Mouse (Mus musculus) lung, postnatal 4 days (tissue): ENCODE data around the gene Upf3b.

Experiments used
- DNase-seq, 2 experiments: peaks; one replicate each; pipeline ENCODE4 v3.0.0; 2021

Upf3b gene

GRCm38 (mm10) chrX:37076651-37077050 lies 33.5 kb downstream of the Upf3b start:
- DNase-seq = no peak

- peak; percentile 37 to 70 for DNase-seq
Measured at GRCm38 (mm10) chrX:37074262-37074892, 35.7 kb downstream of the Upf3b start.

- DNase-seq = no peak
Measured at GRCm38 (mm10) chrX:37068766-37069165, 41.4 kb downstream of the Upf3b start.

GRCm38 (mm10) chrX:37067299-37067698 lies 42.8 kb downstream of the Upf3b start:
- DNase-seq = no peak

- no peak for DNase-seq
Measured at GRCm38 (mm10) chrX:37063902-37064301, 46.2 kb downstream of the Upf3b start.

- DNase-seq = peak in 1 of 2 experiments; percentile 24
Measured at GRCm38 (mm10) chrX:37048890-37049823, 61.0 kb downstream of the Upf3b start.

- DNase-seq = peak in 1 of 2 experiments; percentile 18
Measured at GRCm38 (mm10) chrX:37048066-37048889, 61.8 kb downstream of the Upf3b start, which contains the start of gene Sowahd. Sowahd (plus strand) TSS chrX:37048845.

- DNase-seq = peak; percentile 31 to 58
Measured at GRCm38 (mm10) chrX:37042726-37043125, 67.4 kb downstream of the Upf3b start.
